Mouse (Mus musculus) heart, postnatal 4 days (tissue): ENCODE measurements at regions not wholly inside any gene's neighbourhood (a gene's known extent, or its start where the extent isn't known, plus 50 kb on each side); places are given as distances from the start of the nearest gene placed in this dataset.

Experiments used
- DNase-seq: peaks from one replicate; pipeline ENCODE4 v3.0.0; 2021

DNA sequence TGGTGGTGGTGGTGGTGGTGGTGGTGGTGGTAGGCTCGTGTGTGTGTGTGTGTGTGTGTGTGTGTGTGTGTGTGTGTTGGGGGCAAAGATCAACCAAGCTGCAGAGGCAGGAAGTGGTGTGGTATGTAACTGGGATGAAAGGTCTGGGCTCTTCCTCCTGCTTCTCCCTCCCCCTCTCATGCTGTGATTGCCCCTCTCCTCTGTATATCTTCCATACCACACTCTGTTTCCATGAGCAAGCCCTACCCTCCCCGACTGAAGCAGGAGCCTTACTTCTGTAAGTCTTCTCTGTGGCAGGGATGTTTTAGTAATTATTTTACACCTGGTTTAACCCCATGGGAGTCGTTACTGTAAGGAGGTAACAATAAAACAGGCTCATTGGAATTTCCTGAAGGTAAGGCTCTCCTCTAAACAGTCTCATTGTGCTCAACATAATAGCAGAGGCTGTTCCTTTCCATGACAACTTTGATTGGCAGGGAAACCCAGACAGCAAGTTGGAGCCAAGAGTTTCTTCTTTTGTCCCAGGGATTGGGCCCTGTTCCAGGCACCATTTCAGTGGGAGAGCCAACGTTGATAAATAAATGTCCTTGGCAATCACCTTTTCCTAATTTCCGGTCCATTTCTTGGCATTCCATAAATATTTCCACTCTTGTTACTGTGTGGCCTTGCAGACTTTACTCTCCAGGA, 90.2 kb upstream of the Auts2 start:
- DNase-seq: peak; percentile 58

DNA sequence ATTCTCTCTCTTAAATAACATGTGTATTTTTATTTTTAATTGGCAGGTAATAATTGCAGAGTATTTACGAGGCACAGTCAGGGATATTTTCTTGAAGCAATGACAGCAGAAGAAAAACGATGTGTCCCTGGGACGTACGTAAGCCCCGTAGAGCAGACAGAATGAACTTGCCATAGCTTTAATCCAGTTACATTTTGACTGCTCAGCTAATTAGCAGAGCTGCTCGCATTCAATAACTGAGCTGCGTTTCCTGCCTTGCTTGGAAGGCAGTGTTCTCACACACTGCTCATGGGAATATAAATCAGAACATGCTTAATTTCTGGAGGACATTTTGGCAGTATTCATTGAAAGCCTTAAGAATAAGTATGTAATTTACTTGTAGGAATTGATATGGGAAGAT, 78.6 kb upstream of the Auts2 start:
- DNase-seq: no peak

DNA sequence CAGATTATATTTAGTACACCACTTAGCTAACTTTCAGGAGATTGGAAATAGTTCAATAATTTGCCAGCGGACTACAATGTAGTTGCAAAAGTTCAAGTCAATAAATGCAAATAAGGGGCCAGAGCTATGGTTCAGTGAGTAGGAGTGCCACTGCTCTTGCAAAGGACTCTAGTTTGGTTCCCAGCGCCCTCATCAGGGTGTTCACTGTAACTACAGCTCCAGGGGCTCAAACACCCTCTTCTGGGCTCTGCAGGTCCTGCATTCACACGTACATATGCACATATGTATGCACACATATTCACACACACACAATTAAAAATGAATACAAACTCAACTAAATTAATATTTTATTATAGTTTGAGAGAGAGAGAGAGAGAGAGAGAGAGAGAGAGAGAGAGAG, 74.1 kb upstream of the Auts2 start:
- no peak for DNase-seq

DNA sequence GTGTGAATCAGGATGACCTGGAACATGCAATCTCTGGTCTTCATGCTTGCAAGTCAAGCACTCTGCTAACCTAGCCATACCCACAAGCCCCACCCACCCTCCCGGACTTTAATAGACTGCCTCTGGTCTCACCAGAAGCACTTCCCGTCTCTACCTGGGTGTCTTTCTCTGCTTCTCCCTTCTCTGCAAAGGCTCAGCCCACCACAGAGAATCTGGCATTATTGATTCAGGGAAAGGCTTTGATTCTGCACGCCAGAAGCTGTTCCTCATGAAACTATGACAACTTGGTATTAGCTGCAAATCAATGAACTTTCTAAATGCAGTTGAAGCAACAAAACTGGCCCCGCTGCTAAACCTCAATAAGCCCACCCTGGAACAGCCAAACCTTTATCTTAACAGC, 66.1 kb upstream of the Auts2 start:
- DNase-seq: no peak

DNA sequence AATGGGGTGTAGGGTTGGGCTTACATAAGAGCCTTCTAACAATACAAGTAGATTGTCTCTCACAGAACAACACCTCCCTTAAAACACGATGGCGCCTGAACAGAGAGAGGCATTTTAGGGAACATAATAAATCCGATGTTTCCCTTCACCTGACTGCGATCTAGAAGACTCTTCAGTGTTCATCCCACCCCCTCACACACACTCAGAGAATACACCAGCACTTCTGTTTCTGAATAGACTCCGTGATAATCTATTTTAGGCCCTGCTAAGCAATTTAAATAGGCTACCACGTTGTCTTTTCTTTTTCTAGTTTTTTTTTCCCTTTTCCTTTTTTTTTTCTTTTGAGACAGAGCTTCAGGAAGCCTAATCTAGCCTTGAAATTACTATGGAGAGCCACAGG, 63.1 kb upstream of the Auts2 start:
- no peak for DNase-seq

DNA sequence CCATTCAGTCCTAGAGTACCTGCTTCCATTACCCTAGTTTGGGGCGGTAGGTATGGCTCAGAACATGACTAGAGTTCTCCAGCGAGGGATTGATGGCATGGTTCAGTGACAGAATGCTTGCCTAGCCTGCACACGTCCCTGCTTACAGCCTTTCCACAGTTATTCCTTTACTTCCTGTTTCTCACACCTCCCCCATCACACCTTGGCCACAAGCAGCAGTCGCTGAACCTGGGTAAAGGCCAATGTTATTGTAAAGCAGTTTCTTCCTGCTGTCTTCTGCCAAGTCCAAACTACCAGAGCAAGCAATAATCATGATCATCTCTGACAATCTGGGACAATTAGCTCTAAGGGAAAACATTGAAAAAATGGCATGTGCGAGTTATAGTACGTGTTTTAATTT, 51.7 kb upstream of the Auts2 start:
- no peak for DNase-seq
